Mouse (Mus musculus): Measurements from ENCODE around the gene Rcbtb1. TPM values are rescaled to one million over a fixed set of nuclear protein-coding genes. Genes with fewer than 3 reads are reported as not detected.
"Not testable (repeated sequence)": the region's sequence is repeated elsewhere in the genome, so short reads cannot be mapped to it uniquely, and the experiment has no call there.

Gene Rcbtb1
- total RNA-seq, 2 experiments from 2014 or later, result 26.2 to 27.0 TPM

- intact Hi-C loops (cut with DNase I); DNase-seq (ENCODE audit: low spot score in 2 of 2): not testable (repeated sequence)
These were observed 54.9 kb downstream of the Rcbtb1 start for GRCm38 (mm10) chr14:59255861-59256260.

DNA sequence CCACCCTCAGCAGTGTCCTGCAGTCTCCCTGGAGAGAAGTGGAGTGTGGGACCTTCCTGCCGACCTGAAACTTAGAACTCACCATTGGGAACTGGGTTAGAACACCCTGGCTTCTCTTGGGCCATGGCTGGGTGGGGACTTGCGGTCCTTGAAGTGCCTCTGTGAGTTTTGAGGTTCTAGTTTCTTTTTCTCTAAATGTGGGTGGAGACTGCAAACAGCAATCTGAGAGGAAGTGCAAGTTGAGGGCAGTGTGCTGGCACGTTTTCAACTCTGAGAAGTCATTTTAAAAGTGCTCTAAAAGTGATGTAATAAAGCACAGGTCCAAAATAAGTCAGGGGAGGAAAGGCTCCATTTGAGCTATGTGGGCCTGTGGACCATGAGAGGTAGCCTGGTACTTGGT is 59.0 kb downstream of the Rcbtb1 start, which contains the start of gene Gm6904:
Gm6904 (minus strand) TSS at position 161 of the 400 bp plus-strand sequence.
- intact Hi-C loops (cut with DNase I), result no loop called here
- DNase-seq (ENCODE audit: low spot score in 2 of 2), result no peak

DNA sequence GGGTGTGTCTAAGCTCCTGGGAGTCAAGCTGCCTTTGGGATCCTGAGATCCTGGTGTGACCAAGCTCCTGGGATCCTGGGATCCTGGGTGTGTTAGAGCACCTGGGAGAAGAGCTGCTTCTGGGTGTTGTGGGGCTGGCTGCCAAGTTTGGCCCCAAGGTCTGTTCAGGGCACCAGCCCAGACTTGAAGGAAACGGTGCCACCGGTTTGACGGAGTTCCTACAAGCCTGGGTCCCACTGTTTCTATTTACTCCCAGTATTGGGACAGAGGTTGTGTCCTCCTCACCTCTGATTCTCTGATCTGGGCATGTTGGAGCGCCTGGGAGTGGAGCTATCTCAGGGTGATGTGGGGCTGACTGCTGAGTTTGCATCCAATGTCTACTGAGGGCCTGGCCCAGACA is 74.0 kb downstream of the Rcbtb1 start:
- DNase-seq (ENCODE audit: low spot score in 2 of 2); intact Hi-C loops (cut with DNase I): not testable (repeated sequence)

Other genes starting within 250 kb of the Rcbtb1 start
- not detected for gene 1700129C05Rik, start 58.3 kb upstream of the Rcbtb1 start, total RNA-seq (2021)
- not detected for gene Gm5142, start 22.5 kb upstream of the Rcbtb1 start, total RNA-seq (2021)
- not detected for gene Gm6904, start 59.0 kb downstream of the Rcbtb1 start, total RNA-seq (2021)
- not detected for gene Phf11a, start 96.3 kb downstream of the Rcbtb1 start, total RNA-seq (2021)
- not detected for gene Phf11b, start 140.1 kb downstream of the Rcbtb1 start, total RNA-seq (2021)
- gene Phf11d, start 164.3 kb downstream of the Rcbtb1 start, total RNA-seq (2021), result 1 to 10 TPM in 1 of 2 experiments, under 1 TPM in 1; 0.62 to 1.1 TPM
- gene Phf11c, start 194.2 kb downstream of the Rcbtb1 start, total RNA-seq (2021), result under 1 TPM; 0.23 to 0.44 TPM
- 1 to 10 TPM; 5.0 to 6.9 TPM for gene Setdb2, start 239.7 kb downstream of the Rcbtb1 start, total RNA-seq (2021)
- gene Cab39l, start 239.8 kb downstream of the Rcbtb1 start, total RNA-seq (2021), result 10 to 100 TPM; 21.5 to 22.2 TPM